Mouse (Mus musculus) small intestine, adult 2 months (tissue): Measurements from ENCODE around the gene Cdk10.

Source experiments
- CTCF ChIP-seq: fragments of 200-500 bp; IDR thresholded peaks from 2 replicates; pipeline ENCODE4 v1.5.1; 2012; ENCODE audit warnings: low read depth, mild to moderate bottlenecking, control low read depth, inconsistent platforms, low read length, moderate library complexity, mixed read lengths; ENCODE audit not compliant: insufficient replicate concordance, insufficient read length; ENCODE audit errors: extremely low read depth
- POLR2A ChIP-seq: fragments of 200-500 bp; IDR thresholded peaks from 2 replicates; pipeline ENCODE4 v1.6.1; 2012; ENCODE audit warnings: low read depth, mild to moderate bottlenecking, control low read depth, inconsistent platforms, low read length, moderate library complexity

GRCm38 (mm10) chr8:123239398-123239797, 14.8 kb downstream of the Cdk10 start:
- no peak for TF ChIP-seq POLR2A
- no peak for TF ChIP-seq CTCF
